Mouse (Mus musculus): ENCODE measurements around the gene Tubg2.

GRCm38 (mm10) chr11:101141088-101141487 is 14.6 kb upstream of the Tubg2 start:
- TF ChIP-seq CTCF (IDR thresholded peaks at IDR 0.05; ENCODE audit: low read depth) (no peak), EP300 (IDR thresholded peaks at IDR 0.05; ENCODE audit: low read depth) (no peak)

Measured in liver, postnatal 0 days (tissue).